Mouse (Mus musculus) left cerebral cortex, adult 9 months (tissue): ENCODE data around the gene Cacna1c.

ENCODE experiments used
- DNase-seq, 2 experiments: peaks; one replicate each; pipeline ENCODE4 v3.0.0; 2022; ENCODE audit warnings: low spot score in 2 of 2

Gene Cacna1c

DNA sequence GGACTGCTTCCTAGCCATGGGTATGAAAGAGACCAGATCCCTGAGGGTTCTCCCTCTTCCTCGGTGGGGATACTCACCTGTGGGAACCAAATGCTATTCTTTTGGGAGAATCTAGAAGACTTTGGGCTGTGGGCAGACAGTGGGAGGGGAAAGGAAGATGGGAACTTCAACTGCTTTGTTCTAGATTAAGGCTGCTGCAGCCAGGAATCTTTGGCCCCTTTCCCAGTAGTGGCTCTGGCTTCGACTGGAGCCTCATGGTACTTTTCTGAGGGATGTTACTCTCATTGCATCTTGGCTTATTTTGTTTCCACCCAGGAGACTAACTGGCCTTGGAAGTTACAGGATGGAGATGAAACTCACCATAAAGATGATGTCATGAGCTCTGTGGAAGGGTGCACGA, 441.8 kb downstream of the Cacna1c start:
- peak in 1 of 2 experiments; percentile 60 for DNase-seq

DNA sequence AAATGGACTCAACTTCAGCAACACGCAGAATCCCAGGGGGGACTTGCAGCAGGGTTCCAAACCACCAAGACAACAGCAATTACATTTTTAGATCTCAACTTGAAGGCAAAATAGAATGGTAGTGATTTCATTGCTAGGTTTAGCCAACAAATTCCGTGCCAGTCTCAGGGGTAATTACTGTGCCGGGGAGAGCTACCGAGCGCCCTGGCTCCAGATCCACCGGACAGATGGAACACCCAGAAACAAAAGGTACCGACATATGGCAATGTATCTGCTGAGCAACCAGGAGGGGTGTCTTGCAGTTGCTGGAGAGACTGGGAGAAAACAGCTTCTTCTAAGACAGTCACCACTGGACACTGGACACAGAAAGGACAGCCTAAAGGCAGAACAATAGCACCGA, 442.4 kb downstream of the Cacna1c start:
- DNase-seq: peak in 1 of 2 experiments; percentile 73

DNA sequence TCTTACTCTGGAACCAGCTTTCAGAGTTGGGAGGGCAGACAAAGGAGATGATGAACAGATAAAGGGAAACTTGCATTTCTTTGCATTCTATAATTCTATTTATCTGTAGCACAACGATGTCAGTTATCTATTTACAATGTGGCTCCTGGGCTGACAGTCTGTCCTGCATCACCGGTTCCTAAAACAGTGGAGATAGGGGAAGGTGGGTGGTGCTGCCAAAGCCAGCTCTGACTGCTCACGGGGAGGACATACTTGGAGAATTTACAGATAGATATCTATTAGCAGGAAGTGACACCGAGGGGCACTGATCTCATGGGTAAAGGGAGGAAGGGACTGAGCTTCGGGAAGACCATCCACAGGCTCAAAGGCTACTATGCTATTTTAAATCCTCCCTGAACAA, 443.2 kb downstream of the Cacna1c start:
- no peak for DNase-seq

DNA sequence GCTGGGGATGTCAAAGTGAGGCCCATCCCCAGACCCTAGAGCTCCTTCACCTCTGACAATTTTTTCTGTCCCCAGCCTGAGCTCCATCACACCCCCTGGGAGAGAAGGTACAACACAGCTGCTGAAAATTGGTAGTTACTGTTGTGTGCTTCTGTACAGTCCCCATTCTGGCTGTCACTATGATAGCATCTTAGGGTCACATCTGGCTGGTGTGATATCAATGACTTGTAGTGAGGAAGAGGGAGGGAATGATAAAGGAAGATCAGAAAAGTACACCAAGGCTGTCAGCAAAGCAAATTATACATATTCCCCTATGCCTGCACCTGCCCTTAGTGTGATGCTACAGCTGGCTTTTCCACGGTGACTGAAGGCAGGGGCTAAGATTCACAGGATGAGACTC, 446.9 kb downstream of the Cacna1c start:
- DNase-seq: no peak

DNA sequence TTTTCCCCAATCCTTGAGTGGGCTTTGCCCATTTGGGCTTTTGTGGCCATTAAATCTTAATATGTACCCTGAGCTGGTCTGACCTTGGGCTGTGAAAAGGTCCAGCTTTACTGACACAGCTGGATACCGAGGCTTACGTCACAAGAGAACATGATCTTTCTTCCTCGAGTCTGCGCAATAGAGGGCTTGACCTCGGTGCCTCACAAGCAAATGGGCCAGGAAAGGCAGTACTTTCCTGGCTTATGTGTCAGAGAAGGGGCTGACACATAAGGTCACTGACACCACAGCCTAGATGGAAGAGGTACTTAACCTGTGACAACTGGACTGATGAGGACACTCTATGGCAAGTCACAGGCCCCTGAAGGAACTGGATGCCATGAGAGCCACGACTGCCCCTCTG, 453.5 kb downstream of the Cacna1c start:
- no peak for DNase-seq

DNA sequence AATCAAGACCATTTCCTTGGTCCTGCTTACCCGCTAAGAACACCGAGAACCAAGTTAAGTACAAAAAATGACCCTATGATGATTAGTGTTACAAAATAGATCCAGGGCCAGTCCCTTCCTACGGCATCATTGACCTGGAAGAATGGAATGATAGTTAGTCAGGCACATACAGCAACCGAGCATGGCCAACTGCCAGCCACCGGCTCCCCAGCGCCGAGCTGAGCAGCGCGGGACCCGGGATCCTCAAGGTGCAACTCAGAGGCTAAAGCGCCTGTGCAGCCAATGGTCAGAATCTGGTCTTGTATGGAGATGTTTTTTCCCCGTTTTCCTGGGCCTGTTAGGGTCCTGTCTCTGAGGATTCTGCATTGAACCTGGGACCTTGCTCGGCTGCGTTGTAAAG, 454.4 kb downstream of the Cacna1c start:
- no peak for DNase-seq

DNA sequence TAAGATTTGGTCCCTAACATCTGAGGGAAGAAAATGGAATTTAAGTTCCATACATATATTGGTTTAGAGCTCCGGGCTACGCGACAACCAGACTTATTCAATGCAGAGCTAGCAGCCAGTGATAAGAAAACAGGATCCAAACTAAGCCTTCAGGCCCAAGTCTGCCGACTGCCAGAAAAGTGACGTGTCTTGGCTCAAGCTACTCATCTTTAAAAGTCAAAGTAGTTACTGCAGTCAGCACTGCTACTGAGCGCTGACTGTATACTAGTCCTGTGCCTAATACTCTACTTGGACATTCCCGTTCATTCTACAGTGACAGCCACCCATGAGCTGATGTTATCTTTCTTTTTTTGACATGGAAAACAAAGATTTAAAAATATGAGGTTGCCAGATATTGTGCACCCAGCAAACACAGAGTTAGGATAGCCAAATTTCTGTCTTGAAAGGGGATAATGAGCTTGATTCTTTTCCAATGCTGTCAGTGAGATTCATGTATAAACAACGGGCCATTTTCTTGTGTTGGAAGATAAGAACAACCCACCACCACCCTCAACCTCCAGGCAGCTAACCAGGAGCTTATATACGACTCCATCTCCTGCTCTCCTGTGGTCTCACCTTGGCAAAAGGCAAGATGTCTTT, 456.1 kb downstream of the Cacna1c start:
- DNase-seq: peak in 1 of 2 experiments; percentile 42

DNA sequence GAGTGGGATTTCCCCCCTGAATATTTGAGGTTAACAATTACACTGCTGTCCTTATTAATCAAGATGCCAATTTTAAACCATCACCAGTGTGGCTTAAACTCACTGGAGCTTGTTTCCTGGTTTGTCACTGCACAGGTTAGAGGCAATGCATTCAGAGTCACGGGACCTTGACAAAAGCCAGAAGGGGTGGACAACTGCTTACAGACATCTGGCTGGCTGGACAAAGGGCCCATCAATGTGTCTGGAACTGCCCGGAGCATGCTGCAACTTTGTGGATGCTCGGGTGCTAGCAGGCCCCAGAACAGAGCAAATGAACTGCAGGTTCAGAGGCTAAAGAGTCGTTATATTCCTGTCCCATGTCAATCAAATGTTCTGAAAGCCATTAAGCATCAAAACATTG, 456.9 kb downstream of the Cacna1c start:
- no peak for DNase-seq

DNA sequence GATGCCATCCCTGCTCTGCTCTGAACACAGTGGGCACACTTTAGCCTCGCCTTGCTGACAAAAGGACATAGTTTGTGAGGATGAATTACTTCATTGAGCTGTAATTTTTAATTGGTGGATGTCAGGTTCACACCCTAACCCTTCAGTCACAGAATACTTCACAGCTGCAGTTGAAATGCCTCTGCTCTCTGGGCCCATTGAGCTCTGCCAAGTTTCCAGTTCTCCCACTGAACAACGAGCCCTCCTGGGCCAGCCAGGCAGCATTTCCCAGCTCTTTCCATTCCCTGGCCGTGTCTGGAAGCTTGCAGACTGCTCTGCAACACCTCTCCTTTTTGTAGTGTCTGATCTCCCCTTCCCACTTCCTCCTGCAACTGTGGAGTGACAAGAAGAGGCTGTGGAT, 457.6 kb downstream of the Cacna1c start:
- DNase-seq: no peak

DNA sequence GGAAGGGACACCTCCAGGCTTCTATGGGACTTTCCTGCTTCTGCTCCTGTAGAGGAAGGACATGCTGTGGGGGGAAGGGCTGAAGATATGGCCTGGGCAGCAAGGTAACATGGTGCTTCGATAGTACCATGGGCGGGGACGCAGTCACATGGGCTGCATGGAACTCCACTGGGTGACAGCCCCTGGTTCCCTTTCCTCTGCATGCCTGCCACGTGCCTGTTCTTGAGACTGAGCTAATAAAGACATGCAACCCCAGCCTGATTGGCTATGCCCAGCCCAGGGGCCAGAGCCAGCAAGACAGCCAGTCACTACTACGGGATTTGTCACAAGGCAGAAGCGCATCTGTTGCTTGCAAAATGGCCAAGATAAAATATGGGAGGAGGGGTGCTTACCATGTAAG, 459.1 kb downstream of the Cacna1c start:
- DNase-seq: no peak

DNA sequence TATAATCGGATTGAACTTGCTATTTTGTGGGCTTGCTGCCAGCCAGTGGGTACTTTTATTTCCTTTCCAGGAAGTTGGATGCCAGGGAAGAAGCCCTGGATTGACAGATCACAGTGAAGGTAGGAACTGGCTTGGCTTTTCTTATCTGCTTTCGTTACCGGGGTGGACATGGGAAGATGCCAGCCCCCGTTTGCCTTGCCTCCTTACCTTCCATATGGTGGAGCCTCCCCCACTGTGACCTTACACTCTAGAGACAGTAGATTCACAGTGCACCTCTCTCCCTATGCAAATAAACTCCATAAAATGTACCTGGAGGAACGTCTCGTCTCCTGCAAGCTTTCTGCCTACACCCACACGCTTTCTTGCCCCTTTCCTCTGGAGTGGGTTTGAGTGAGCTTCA, 459.7 kb downstream of the Cacna1c start:
- DNase-seq: no peak

DNA sequence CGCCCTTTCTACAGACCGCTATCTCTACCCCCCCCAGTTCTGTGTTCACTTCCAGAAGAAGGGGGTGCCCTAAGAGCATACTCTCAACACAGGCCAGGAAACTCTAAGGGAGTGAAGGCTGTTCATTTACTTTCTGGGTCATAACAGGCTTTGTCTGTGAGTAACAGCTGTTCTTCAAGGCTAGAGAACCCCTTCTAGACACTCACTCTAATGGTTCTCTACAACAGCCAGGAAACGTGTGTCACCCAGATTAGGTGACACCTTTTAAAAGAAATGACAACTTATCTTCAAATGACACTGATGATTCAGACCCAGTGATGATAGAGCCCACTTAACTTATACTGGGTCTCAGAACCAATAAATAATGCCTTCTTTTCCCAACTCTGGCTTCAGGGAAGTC, 461.1 kb downstream of the Cacna1c start:
- no peak for DNase-seq

DNA sequence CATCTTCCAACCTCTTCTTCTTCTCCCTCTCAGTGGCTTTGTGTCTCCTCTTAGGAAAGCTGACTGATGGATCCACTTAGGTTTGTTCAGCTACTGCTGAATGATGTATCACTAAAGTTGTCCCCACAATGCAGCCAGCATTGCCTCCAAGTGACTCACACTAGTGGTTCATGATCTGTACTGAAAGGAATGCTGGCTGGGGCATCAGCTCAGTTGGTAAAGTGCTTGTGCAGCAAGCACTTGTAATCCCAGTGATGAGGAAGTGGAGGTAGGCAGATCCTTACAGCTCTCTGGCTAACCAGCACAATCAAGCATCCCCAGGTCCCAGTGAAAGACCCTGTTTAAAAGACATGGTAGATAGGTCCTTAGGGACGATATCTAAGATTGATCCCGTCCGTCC, 464.3 kb downstream of the Cacna1c start:
- no peak for DNase-seq

DNA sequence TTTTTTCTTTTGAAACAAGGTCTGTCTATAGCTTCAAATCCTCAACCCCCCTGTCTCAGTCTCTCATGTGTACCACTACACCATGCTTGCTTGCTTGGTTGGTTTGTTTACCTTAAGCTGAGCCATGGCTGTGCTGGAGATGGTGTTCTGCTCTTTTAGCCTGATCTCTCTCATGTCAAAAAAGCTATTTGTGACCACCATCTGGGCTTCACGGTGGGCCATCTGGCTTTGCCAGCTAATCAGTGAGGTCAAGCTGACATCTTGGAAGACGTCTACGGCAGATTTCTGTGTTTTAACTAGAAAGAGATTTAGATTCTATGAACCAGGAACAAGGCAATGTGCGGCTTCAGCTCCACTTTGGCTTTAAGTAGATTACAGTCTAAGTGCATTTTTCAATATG, 471.3 kb downstream of the Cacna1c start:
- DNase-seq: no peak

DNA sequence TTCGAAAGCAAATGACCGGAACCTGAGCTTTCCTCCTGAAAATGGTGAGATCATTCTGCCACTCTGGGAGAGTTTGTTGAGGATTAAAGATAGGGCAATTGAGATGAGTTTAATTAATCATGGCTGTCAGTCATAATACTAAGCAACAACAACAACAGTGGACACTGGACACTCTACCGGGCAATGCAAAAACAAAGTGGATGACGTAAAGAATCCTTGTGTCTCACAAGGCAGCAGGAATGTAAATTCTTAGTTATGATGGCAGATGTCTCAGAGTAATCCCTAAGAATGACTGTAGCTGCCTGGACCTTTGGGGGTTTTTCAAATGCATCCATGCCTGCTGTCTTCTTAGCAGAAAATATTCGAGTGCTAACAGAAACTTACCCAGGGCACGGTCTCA, 471.8 kb downstream of the Cacna1c start:
- DNase-seq: no peak

DNA sequence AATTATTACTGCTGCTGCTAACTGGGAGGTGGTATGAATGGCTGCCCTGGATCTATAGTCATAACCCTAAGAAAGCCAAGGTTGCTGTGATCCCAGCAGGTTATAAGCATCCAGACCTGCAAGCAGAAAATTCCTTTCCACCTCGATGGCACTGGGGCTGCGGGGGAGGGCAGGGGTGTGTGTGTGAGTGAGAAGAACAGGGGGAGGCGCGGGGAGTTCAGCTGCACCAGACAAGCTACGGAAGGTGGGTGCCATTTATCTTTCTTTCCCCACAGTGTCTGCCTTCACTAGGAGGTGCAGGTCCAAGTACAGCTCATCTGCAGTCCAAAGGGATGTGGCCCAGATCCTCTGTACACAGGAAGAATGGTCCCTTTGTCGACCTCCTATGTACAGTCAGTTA, 473.9 kb downstream of the Cacna1c start:
- DNase-seq: no peak

DNA sequence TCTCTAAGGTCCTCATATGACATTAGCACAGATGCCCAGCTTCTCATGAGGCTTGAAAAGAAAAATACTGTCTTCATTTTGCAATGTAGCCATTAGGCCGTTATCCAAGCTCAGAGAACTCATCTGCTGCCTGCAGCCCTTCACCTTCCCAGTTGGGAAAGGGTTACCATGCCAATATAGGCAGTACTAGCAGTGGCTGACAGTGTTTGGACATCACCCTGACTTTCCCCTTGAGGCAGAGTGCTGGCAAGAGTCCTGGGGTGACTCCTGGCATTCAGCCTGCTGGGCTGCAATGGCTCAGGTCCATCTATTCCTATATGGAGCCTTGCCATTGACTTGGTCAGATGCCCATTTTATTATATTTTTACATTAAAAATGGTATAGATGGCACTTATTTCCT, 476.7 kb downstream of the Cacna1c start:
- no peak for DNase-seq

DNA sequence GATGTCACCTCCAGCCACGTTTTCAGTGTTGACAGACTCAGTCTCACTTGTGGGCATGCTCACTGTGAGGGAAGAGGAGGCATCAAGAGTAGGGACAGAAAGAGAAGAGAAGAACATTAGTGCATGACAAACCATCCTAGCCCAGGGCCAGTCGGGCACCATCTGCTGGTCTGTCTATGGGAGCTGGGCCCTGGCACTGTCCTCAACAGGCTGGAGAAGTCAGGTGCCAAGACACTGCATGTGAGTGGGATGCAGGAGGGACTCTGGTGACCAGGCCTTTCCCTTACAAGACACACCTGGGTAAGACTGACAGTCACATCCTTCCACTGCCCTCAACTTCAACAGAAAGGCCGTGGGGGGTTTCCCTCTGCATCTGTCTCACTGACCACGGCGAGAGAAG, 482.9 kb downstream of the Cacna1c start:
- no peak for DNase-seq

DNA sequence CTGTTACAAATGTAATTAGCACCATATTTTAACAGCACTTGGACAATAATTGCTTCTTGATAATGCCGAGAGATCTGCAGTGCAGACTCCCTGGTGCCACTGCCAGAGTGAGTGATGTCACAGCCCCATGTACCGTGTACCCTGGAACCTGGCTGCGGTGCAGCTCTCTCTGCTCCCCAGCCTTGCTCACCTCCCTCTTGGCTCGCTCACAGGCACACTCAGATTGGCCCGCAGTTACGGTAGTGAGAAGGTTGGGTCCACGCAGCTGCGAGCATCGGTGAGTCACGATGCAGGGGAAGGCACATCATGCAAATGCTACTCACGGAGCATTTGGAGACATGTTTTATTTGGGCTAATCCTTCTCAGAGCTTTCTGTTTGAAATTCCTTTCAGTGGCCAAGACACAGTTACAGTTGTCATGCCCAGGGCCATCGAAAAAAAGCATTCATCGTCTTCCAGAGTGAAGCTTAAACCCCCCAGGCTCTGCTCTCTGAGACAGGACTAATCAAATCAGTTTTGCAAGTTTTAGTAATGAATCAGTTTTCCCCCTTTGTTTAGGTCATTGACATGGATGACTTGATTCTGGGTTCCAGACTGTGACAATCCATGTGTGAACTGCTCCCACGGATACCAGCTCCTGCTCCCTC, 484.4 kb downstream of the Cacna1c start:
- peak; percentile 38 to 69 for DNase-seq

DNA sequence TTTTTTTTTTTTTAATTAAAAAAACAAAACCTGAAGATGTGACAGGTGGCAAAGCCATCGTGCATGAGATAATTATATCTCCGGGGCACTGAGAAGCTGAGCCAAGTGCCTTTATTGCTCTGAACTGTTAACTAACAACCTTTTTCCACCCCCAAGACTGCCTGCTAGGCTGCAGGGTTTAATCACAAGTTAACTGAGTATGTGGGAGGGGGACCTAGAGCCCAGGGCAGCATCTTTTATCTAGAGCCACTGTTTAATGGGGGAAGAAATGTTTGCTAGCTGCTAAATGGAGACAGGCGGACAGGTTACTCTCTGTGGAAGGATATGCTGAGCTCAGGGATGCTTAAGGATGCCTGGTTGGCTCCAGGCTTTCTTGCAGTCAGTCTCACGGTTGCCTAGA, 489.2 kb downstream of the Cacna1c start:
- DNase-seq: no peak

DNA sequence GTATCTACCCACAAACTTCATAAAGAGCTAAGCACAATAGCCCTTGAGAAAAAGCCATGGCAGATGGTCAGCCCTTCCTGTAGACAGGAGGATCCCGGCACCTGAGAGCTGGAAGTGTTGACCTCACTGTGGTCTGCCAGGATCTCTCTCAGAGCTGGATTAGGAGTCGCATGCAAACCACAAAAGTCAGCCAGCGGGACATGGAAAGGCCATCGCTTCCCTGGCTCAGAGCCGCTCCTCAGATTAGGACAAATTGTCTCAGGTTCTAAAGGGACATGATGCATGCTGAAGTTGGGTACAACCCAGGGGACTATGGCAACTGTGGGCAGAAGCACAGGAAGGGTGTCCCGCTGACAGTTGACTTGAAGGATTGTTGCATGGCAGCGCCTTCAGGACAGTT, 490.4 kb downstream of the Cacna1c start:
- DNase-seq: no peak

DNA sequence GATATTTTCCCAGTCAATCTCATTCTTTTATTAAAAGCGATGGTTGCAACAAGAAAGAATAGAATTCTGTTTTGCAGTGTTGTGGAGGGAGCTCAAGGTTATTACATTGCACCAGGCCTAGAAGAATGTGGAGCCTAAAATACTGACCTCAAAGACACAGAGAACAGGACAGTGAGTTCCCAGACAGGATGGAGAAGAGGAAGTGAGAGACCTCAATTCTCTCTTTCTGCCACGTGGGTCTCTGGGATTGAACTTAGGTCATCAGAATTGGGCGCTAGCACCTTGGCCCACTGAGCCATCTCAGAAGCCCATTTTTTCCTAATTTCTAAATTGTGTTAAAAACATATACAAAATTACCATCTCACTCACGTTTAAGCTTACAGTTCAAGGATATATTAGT, 501.6 kb downstream of the Cacna1c start:
- no peak for DNase-seq

DNA sequence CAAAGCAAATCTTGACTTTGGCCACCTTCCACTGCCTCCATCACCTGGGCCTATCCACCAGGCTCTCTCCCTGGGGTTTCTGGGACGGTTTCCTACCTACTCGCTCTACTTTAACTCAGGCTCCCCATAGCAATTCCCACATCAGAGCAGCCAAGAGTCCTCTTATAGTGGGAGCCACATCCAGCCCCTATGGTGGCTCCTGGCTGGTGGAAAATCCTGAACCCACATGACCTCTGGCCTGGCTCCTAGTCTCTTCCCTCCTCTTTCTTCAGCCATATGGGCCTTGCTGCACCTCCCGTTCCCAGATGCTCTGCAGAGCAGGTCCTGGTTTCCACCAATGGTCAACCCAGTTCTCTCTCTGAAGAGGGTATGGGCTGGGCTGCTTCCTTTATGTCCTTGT, 506.8 kb downstream of the Cacna1c start:
- no peak for DNase-seq

DNA sequence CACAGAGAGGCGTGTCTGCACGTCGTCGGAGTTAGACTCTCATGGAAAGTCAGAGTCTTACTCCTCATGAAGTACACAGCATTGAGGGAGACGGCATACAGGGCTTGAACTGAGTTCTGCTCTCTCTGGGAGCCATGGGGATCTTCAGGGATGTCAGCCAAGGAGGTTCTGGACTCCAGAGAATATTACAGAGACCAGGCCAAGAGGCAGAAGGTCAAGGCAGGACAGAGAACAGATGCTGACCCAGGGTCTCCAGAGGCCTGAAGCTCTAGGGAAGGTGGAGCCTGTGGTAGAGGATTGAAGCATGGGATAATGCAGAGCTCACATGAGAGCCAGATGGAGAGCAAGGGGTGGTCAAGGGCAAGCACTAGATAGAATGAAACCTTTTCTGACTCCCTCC, 507.4 kb downstream of the Cacna1c start:
- no peak for DNase-seq
